Mouse (Mus musculus): ENCODE data around the gene Hipk3.

- TF ChIP-seq CTCF (IDR thresholded peaks at IDR 0.05; ENCODE audit: insufficient read depth, low read length) (no peak), POLR2A (IDR thresholded peaks at IDR 0.05; ENCODE audit: borderline replicate concordance, extremely low read depth, low read depth, low read length) (no peak)
Observed at GRCm38 (mm10) chr2:104392700-104393312, 101.4 kb downstream of the Hipk3 start.
